Mouse (Mus musculus) gastrocnemius, adult 2 months (tissue): ENCODE results near the gene Camk2b. TPM values are rescaled to one million over a fixed set of nuclear protein-coding genes. Genes with fewer than 3 reads are reported as not detected.

ENCODE experiments used
- DNase-seq: peaks from one replicate; pipeline ENCODE4 v3.0.0; 2022
- H3K27ac ChIP-seq: fragments of 200-600 bp; 2 replicates; pipeline ENCODE4 v1.8.1; 2022; ENCODE audit warnings: mild to moderate bottlenecking
- H3K4me3 ChIP-seq: fragments of 200-600 bp; 2 replicates; pipeline ENCODE4 v1.8.1; 2022; ENCODE audit warnings: mild to moderate bottlenecking, moderate library complexity
- CTCF ChIP-seq: fragments of 200-600 bp; IDR thresholded peaks from 2 replicates; pipeline ENCODE4 v1.8.1; 2022; ENCODE audit warnings: antibody characterized with exemption, mild to moderate bottlenecking, moderate library complexity
- intact Hi-C: fragments of 180-260 bp; cut with DNase I; formaldehyde crosslinking; loops from one replicate; pipeline ENCODE4 v1.15.1; 2025
- total RNA-seq, 2 experiments: library from RNA; stranded (reverse); gene quantifications; 2 replicates each; pipeline ENCODE4 v1.2.3; 2021

Gene Camk2b
- total RNA-seq, 2 experiments from 2014 or later: 108 to 128 TPM

DNA sequence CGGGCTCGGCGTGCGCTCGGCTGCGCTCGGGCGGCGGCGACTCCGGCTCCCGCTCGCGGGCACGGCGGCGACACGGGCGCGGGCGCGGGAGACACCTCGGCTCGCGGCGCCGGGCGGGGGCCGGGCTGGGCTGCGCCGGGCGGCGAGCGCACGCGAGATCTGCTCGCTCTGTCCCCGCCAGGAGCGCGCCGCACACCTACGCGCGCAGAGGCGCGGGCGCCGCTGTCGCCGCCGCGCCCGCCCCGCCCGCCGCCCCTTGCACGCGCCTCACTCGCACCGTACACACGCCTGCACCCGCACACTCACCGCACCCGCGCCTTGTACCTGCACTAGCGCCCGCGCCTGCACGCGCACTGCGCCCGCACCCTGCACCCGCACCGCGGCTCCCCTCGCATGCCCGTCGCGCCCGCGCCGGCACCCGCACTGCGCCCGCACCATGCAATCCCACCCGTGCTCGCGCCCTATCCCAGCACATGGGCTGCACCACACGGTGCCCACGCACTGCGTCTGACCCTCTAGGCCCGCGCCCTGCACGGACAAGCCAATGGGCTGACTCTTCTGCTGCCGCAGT is 526 bp downstream of the Camk2b start:
- H3K4me3 ChIP-seq: peak overlapping the region; percentile 85
- DNase-seq: peak; percentile 73
- intact Hi-C loops: loop anchor here (5.0 kb wide), 1 partner anchor 57 kb away; no protein-coding TSS in a partner anchor

DNA sequence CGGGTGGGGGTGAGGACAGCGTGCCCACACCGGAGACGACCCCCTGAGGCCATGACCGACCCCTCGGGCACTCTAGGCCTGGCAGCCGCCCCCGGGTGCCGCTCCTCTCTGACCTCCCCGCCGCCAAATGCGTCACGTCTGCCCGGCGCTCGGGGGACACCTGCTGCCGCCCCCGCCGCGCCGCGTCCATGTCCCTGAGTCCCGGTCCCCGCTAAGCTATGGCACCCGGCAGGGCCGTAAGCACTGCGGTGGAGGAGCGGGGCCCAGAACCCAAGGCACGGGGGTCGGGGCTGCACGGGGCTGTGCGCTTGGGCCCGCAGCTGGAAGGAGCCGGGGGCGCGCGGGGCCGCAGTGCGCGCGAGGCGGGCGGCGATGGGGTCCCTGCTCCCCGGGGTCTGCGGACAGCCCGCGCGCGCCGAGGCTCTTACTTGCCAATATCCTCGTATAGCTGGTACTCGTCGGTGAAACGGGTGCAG is 1.1 kb downstream of the Camk2b start:
- Histone ChIP-seq H3K4me3 (peak overlapping the region; percentile 85), H3K27ac (peak overlapping the region; percentile 88)
- intact Hi-C loops: loop anchor here (5.0 kb wide), 1 partner anchor 57 kb away; no protein-coding TSS in a partner anchor
- peak; percentile 58 for DNase-seq
- TF ChIP-seq CTCF: no peak

More for the DNA sequence above, 526 bp downstream of the Camk2b start:
- peak overlapping the region; percentile 88 for H3K27ac ChIP-seq
- no peak for TF ChIP-seq CTCF

DNA sequence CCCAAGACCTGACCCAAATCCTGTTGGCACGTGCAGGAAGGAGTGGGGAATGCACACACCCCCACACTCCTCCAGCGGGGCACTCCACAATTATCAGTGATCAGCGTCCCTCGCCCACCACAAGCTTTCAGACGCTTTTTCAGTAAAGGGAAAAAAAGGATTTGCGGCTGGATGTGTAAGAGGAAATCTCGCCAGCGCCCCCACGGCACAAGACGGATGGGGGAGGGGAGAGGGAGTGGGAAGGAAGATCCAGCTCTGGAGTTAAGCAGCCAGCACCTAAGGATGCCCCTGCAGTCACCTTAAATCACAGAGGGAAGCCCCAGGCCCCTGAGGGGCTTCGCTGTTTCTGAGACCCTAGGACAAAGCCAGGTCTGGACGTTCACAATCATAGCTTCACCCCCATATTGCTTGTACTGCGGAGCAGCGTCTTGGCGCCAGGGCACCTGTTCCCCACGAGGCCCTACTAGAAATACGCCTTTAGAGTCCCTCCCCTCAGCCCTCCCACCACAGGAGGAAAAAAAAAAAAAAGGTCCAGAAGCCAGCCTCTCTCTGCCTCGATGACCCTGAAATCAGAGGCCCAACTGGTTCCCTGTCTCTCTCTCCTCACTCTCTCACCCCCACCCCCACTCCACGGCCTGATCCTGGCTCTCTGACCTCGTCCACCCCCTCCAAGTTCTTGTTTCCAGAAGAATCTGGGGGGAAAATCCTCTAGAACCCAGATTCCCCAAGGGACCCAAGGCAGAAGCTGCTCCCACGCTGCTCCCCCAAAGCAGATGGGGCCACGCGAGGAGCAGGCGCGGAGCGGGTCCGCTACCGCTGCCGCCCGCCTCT is 1.7 kb downstream of the Camk2b start:
- peak overlapping the region; percentile 88 for H3K27ac ChIP-seq
- intact Hi-C loops: loop anchor here (5.0 kb wide), 1 partner anchor 58 kb away; no protein-coding TSS in a partner anchor
- TF ChIP-seq CTCF: no peak
- DNase-seq: no peak
- H3K4me3 ChIP-seq: peak overlapping the region; percentile 85

- peak overlapping the region; percentile 85 for H3K4me3 ChIP-seq
- intact Hi-C loops: no loop called here
Measured at GRCm38 (mm10) chr11:6063501-6064214, 2.5 kb downstream of the Camk2b start.

DNA sequence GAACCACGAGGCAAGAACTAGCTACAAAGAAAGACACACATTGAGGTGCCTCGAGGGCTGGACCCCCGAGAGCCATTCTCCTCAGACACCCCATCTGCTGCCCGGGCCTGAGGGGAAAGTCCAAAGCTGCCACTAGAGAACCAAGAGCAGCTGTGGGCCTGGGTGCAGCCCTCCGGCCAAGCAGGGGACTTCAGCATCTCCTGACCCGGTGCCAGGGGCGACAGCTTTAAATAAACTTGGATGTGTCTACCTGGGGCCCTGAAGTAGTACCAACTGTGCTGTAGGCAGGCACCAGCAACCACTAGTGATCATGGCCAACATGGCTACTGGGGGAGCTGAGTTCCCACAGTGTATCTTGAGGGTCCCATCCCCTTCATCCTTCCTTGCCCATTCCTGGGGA is 3.1 kb downstream of the Camk2b start:
- DNase-seq: peak; percentile 52
- H3K27ac ChIP-seq: peak overlapping the region; percentile 88
- H3K4me3 ChIP-seq: no peak overlapping the region
- intact Hi-C loops: no loop called here
- TF ChIP-seq CTCF: no peak

More at GRCm38 (mm10) chr11:6063501-6064214, 2.5 kb downstream of the Camk2b start:
- no peak for TF ChIP-seq CTCF
- no peak for DNase-seq
- H3K27ac ChIP-seq: peak overlapping the region; percentile 88

DNA sequence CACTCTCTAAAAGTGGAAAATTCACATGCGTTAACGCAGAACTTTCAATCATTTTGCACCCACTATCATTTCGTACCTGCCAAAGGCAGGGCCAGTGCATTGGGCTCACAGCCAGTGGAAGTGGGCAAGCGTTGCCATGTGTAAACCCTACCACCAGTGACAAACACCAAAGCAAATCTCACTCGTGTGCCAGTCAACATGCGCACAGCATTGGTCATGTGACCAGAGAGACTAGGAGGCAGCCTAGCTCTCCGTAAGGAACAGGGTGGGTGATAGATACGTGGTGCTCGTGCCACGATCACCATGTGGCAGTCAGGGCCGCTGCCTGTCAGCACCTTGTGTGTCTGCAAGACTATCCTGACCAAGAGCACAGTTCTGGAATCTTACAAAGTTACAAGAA is 3.8 kb downstream of the Camk2b start:
- no peak for DNase-seq
- intact Hi-C loops: no loop called here
- TF ChIP-seq CTCF: no peak
- no peak overlapping the region for H3K4me3 ChIP-seq
- H3K27ac ChIP-seq: peak overlapping the region; percentile 75; the same call in 1 of the 2 replicates

GRCm38 (mm10) chr11:6061891-6062290 is 4.3 kb downstream of the Camk2b start:
- no peak for TF ChIP-seq CTCF
- intact Hi-C loops: no loop called here
- H3K27ac ChIP-seq: peak overlapping the region; percentile 75
- H3K4me3 ChIP-seq: no peak overlapping the region
- no peak for DNase-seq

- Histone ChIP-seq H3K27ac (no peak overlapping the region), H3K4me3 (no peak overlapping the region)
- intact Hi-C loops: no loop called here
- no peak for TF ChIP-seq CTCF
- no peak for DNase-seq
Measured at GRCm38 (mm10) chr11:6059162-6059561, 7.0 kb downstream of the Camk2b start.

DNA sequence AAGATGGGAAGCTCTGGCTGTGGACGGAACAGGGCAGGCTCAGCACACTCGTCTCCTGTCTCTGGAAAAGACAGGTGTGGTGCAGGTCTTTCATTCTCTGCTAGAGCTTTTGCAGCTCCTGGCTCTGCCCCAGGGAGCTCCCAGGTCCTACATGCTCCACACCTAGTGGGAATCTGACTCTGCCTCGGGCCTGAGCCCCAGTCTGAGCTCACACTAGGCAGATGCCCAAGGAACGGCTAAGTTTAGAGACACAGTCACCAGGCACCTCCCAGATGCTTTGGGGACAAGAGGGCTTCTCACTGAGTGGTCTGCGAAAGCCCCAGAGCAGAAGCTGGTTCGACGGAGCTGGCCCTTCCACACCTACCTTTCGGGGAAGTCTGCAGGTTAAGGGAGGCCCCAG is 12.8 kb downstream of the Camk2b start:
- peak; percentile 87 for DNase-seq
- intact Hi-C loops: no loop called here
- H3K4me3 ChIP-seq: no peak overlapping the region

GRCm38 (mm10) chr11:6050066-6050560 is 16.0 kb downstream of the Camk2b start:
- H3K4me3 ChIP-seq: no peak overlapping the region
- peak overlapping the region; percentile 84 for H3K27ac ChIP-seq
- TF ChIP-seq CTCF: no peak
- DNase-seq: no peak
- intact Hi-C loops: no loop called here

More for the DNA sequence above, 12.8 kb downstream of the Camk2b start:
- peak overlapping the region; percentile 84 for H3K27ac ChIP-seq
- no peak for TF ChIP-seq CTCF

DNA sequence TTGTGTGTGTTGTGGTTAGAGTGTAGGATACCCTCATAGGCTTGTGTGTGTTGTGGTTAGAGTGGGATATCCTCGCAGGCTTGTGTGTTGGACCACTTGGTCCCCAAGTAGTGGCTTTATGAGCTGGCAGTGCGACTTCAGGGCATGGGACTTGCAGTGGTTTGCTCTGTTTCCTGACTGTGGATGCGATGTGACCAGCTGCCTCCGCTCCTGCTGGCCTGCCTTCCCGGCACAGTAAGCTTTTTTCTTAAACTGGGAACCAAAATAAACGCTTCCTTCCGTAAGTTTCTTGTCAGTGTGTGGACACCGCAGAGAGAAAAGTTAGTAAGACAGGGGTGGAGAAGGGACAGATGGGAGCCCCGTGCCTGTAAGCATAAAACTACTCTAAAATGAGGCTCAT is 18.0 kb downstream of the Camk2b start:
- TF ChIP-seq CTCF: no peak
- DNase-seq: peak; percentile 3
- H3K27ac ChIP-seq: no peak overlapping the region
- intact Hi-C loops: no loop called here
- no peak overlapping the region for H3K4me3 ChIP-seq

- intact Hi-C loops: loop anchor here (10.0 kb wide), 1 partner anchor 146 kb away; no protein-coding TSS in a partner anchor
- Histone ChIP-seq H3K27ac (peak overlapping the region; percentile 95), H3K4me3 (no peak overlapping the region)
- no peak for DNase-seq
- no peak for TF ChIP-seq CTCF
Measured at GRCm38 (mm10) chr11:6038929-6039328, 27.2 kb downstream of the Camk2b start.
